Mouse (Mus musculus): Measurements from ENCODE around the gene Timm10.

Timm10 gene

DNA sequence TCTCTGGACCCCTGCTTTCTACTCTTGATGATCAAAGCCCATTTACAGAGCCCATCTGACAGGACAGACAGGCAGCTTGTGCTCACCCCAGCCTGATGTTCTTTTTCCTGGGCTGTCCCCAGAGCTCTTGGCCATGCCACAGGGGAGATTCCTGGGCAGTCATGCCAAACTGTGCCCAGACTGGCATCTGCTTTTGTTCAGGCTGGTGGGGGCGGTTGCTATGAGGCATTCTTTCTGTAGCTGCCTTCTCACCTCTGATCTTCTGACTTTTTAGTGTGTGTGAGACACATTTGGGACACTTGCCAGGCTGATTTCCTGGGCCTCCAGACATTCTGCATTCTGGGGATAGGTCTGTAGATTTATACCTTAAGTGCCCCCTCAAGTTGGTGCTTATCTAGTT, 31.8 kb downstream of the Timm10 start:
- no peak for DNase-seq (ENCODE audit: low read depth, low spot score)

DNA sequence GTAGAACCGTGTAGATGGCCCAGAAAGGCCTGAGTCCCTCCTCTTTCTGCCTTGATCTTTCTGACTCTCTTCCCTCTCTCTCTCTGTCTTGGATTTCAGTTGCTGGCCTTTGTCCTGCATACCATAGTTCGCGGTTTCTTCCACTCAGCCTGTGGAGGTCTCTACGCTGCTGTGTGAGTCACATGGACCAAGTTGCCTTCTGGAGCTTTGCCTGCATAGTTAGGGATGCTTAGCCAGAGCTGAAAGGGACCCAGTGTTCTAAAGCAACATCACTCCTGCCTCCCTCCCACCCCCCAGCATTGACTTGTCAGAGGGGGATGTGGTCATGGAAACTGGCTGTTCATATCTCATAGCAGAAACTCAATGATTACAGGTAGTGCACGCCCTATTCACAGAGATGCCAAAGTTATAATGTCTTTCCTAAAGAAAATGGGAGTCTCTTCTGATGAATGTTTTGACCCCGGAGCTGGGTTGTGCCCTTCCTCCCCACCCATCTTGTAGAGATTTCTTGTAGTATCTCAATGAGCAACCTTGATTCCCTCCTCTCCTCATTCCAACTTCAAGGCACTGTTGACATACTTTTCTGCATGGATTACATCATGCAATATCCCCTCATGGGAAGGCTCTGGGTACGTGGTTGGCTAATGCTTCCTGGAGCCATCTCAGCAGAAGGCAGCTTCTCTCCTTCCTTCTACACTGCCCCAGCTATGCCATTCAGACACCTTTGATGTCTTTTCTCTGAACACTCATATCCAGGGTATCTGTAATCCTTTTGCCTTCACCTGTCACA, 33.4 kb downstream of the Timm10 start:
- DNase-seq (ENCODE audit: low read depth, low spot score) = no peak

DNA sequence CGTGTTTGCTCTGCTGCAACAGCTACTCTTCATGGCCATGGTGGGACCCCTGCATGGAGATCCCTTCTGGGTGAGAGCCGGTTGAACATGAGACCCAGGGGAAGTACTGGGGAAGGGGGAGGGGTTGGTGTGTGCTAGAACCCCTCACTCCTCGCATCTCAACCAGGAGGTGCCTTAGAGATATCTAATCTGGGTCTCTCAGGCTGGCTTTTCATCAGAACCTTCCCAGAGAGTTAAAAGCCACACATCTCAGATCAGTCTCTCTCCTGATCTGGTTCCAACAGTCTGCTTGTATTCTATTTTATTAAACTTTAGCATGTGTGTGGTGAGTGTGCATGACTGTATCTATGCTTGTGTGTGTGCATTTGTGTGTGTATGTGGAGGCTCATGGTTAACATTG, 34.6 kb downstream of the Timm10 start:
- DNase-seq (ENCODE audit: low read depth, low spot score) = no peak

DNA sequence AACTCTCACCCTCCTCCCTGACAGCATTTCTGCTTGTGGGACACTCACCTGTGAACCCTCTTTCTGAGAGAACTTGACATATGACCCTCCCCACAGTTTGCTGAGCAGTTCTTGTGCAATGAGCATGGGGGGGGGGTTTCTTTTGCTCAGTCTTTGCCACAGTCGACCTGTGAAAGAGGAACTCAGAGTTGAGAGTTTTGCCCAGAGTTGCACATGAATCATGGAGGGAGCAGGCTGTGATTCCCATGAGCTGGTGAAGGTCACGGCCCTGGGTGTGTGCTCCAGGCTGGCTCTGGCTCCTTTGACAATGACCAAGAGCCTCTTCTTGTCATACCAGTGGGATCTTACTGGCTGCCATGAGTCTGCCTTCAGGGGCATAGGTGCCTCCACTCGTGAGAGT, 35.4 kb downstream of the Timm10 start:
- no peak for DNase-seq (ENCODE audit: low read depth, low spot score)

DNA sequence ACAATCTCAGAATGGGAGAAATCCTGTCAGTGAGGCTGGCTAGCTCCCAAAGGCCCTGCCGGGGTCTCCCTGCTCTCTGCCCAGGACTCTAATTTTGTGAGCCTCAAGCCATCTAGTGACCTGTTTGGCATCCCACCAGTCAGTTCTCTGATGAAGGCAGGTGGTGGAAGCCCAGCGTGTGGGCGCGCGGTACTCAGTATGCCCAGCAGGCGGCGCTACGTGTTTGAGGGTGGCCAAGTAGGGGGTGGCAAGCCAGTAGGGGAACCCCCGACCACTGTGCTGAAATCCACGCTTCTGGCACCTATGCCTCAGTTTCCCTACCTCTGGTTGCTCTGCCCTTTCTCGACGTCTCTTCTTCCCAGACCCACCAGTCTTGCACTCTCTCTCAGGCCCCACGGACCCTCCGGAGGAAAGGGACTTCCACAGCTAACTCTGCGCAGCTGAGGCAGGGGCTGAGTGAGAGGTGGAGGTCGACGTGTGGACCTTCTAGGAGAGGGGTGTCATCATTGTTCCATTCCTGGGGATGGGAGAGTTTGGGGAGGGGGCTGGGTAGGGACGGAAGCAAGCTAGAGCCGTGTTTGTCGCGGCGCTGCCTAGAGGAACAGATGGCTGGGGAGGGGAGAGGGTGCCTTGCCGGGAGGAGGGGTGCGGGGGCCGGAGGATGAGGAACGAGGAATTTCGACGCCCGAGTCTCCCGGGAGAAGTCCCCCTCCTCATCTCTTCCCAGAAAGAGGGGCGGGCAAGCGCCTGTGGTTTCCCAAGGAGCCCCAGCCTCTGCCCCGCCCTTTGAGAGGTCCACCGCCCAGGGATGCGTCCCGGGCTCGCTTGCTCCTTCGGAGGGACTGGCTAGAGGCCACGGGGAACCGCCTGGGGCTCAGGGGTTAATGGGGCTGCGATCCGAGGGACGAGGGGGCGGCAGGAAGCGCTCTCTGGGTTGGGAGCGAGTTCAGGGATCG, 39.1 kb downstream of the Timm10 start:
- peak; percentile 62 for DNase-seq (ENCODE audit: low read depth, low spot score)

DNA sequence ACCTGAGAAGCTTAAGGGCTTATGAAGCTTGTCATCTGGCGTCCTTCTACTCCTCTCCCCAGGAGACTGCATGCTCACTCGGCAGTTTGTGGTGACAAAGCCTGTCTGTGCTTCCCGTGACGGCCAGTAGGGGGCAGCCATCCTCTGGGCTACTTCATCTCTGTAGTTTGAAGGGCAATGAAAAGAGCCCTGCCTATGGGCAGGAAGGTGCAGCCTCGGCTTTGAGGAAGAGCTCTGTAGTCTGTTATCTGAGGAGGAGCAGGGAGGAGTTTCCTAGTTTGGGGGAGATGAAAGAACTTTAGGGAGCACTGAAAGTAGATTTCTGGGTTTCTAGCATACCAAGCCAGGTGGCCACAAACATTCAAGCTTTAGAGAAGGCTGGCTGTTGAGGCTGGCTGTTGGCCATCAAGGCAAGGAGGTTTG, 41.7 kb downstream of the Timm10 start:
- DNase-seq (ENCODE audit: low read depth, low spot score) = peak; percentile 82

DNA sequence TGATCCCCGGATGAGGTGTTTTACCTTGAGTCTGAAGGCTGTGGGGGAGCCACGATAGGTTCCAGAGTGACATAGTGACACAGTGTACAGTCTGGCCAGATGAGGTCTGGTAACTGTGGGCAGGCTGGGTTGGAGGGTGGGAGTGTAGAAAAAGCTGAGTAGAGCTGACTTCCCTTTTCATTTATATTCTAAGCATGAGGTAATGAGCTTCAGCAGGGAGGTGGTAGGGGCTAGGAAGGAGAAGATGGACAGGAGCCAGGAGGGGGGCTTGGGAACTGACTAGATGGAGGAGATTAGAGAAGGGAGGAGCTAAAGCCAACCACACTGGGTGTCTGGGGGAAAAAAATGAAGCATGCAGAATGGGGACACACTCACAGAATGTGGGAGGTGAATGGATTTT, 42.2 kb downstream of the Timm10 start:
- no peak for DNase-seq (ENCODE audit: low read depth, low spot score)

DNA sequence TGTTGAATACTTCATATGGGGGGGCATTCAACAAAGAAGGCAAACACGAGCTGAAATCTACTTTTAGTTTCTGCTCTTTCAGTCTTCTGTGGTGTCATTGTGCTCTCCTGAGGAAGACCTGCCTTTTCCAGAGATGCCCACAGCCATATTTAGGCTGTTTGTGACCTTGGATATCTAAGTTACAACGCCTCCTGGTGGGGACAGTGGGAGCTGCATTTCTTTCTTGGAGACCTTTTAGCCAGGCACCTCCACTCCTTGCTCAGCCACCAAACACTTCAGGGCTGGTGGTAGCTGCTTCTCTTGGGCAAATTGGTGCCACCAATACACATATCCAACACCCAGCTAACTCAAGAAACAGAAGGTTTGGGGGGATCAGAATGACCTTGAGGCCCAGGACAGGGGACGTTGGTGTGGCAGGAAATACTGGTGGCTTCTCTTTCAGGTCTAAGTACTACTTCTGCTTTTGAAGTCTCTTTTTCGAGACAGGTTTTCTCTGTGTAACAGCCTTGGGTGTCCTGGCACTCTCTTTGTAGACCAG, 43.9 kb downstream of the Timm10 start:
- peak; percentile 81 for DNase-seq (ENCODE audit: low read depth, low spot score)

DNA sequence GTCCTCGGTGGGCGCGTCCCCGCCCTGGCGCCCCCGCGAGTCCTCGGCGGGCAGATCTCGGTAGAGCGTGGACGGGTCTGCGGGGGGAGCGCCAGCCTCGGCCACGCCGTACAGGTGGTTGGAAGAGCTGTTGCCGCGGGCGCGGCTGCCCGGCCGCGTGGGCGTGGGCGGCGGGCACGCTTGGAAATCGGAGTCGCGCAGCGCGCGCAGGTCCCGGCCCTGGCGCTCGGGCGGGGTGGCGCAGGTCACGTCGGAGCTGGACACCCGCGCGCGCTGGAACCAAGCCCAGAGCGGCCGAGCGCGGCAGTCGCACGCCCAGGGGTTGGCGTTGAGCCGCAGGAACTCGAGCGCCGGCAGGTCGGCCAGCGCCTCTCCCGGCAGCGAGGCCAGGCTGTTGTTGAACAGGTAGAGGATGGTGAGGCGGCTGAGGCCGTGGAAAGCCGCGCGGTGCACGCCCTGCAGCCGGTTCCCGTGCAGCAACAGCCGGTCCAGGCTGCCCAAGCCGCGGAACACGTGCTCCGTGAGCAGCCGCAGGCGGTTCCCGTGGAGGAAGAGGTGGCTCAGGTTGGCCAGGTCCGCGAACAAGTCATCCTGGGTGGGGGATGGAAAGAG, 45.4 kb downstream of the Timm10 start:
- DNase-seq (ENCODE audit: low read depth, low spot score) = no peak

DNA sequence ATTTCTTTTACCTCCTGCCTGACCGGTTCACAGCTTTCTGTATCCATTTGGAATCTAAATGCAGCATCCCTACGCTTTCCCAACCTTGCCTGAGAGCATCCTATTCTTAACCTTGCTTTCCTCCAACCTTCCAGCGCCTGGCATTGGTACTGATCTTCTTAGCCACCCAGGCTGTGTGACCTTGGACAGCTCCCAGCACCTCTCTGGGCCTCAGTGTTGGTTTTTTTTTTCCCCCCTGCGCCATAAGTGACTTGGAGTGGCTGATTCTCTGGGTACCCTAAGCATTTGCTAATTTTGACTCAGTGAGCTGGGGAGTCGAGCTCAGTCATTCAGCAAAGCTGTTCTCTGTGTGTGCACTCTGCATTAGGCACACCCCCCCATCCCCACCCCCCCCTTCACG, 49.0 kb downstream of the Timm10 start:
- DNase-seq (ENCODE audit: low read depth, low spot score) = no peak

Data from R1 (cell line).